Mouse (Mus musculus) midbrain, embryonic 11.5 days (tissue): ENCODE data around the gene Olfml3. TPM values are rescaled to one million over a fixed set of nuclear protein-coding genes. Genes with fewer than 3 reads are reported as not detected.

Experiments used
- ATAC-seq: fragments of 200-750 bp; cut with Nextera tagmentation; 2 replicates; pipeline ENCODE4 v1.8.0; 2017; ENCODE audit warnings: moderate TSS enrichment, moderate library complexity; ENCODE audit not compliant: low FRiP score
- DNase-seq: peaks from one replicate; pipeline ENCODE4 v3.0.0; 2015; ENCODE audit warnings: low spot score; ENCODE audit errors: missing footprints
- H3K27ac ChIP-seq: fragments of 300-500 bp; sonication (generic); 2 replicates; pipeline ENCODE4 v1.5.1; 2014; ENCODE audit warnings: low read depth, low read length
- H3K27me3 ChIP-seq: fragments of 300-500 bp; sonication (generic); 2 replicates; pipeline ENCODE4 v1.6.1; 2014; ENCODE audit warnings: mild to moderate bottlenecking, low read length, moderate library complexity, mixed read lengths; ENCODE audit not compliant: control insufficient read depth, insufficient read depth
- H3K36me3 ChIP-seq: fragments of 300-500 bp; sonication (generic); 2 replicates; pipeline ENCODE4 v1.6.1; 2014; ENCODE audit warnings: mild to moderate bottlenecking, low read length, moderate library complexity, mixed read lengths; ENCODE audit not compliant: control insufficient read depth, insufficient read depth
- H3K4me1 ChIP-seq: fragments of 300-500 bp; sonication (generic); 2 replicates; pipeline ENCODE4 v1.6.1; 2014; ENCODE audit warnings: low read length; ENCODE audit not compliant: control insufficient read depth, insufficient read depth
- H3K4me2 ChIP-seq: fragments of 300-500 bp; sonication (generic); 2 replicates; pipeline ENCODE4 v1.6.1; 2014; ENCODE audit warnings: mild to moderate bottlenecking, moderate library complexity
- H3K4me3 ChIP-seq: fragments of 300-500 bp; sonication (generic); 2 replicates; pipeline ENCODE4 v1.5.1; 2014; ENCODE audit warnings: low read depth, low read length
- H3K9ac ChIP-seq: fragments of 300-500 bp; sonication (generic); 2 replicates; pipeline ENCODE4 v1.6.1; 2014; ENCODE audit warnings: low read length
- H3K9me3 ChIP-seq: fragments of 300-500 bp; sonication (generic); 2 replicates; pipeline ENCODE4 v1.6.1; 2016; ENCODE audit warnings: low read length; ENCODE audit not compliant: control insufficient read depth
- WGBS: fragments of 180-500 bp; shearing (Covaris S2); extraction: QIAGEN DNeasy Blood & Tissue Kit; methylation state at CpG from one replicate; pipeline ENCODE4 v1.1.7; 2014; 5-methylcytosine and 5-hydroxymethylcytosine counted together
- polyA plus RNA-seq: library from polyadenylated mRNA; unstranded; fragments of >200 nt; fragmentation: Nextera tagmentation; extraction: Ambion mirVana; gene quantifications from 2 replicates; pipeline ENCODE4 v1.2.1, GENCODE M21; 2014

Olfml3 gene
- polyA plus RNA-seq, 1 experiment from 2014 or later: 8.9 TPM

- H3K9me3 ChIP-seq: no peaks in the 10 kb centered on the region
- H3K27ac ChIP-seq: peak overlapping the region; percentile 51
- 11% methylated on average over 19 of the region's 19 CpGs for WGBS
- H3K4me1 ChIP-seq: peaks cover 43% of the 10 kb centered on the region
- no peak overlapping the region for H3K4me3 ChIP-seq
- no peaks in the 10 kb centered on the region for H3K27me3 ChIP-seq
- DNase-seq (peak; percentile 95), ATAC-seq (peak; percentile 63)
- H3K4me2 ChIP-seq: peak overlapping the region; percentile 40
- no peaks in the 10 kb centered on the region for H3K36me3 ChIP-seq
- H3K9ac ChIP-seq: peak overlapping the region; percentile 51
Measured at GRCm38 (mm10) chr3:103733799-103734695, 3.8 kb downstream of the Olfml3 start.

- H3K4me2 ChIP-seq: no peak overlapping the region
- H3K4me1 ChIP-seq: peaks cover 40% of the 10 kb centered on the region
- H3K36me3 ChIP-seq: no peaks in the 10 kb centered on the region
Measured at GRCm38 (mm10) chr3:103733176-103733575, 4.6 kb downstream of the Olfml3 start.

GRCm38 (mm10) chr3:103732116-103732515, 5.7 kb downstream of the Olfml3 start:
- no peak for ATAC-seq
- peaks cover 30% of the 10 kb centered on the region for H3K4me1 ChIP-seq
- 91% methylated on average over 3 of the region's 3 CpGs for WGBS

More at GRCm38 (mm10) chr3:103733176-103733575, 4.6 kb downstream of the Olfml3 start:
- WGBS: 30% methylated on average over 2 of the region's 2 CpGs
- no peak overlapping the region for H3K27ac ChIP-seq
- no peaks in the 10 kb centered on the region for H3K9me3 ChIP-seq
- H3K9ac ChIP-seq: no peak overlapping the region
- ATAC-seq (no peak), DNase-seq (no peak)
- no peak overlapping the region for H3K4me3 ChIP-seq
- no peaks in the 10 kb centered on the region for H3K27me3 ChIP-seq

GRCm38 (mm10) chr3:103729850-103730249, 8.0 kb downstream of the Olfml3 start:
- Histone ChIP-seq H3K27ac (no peak overlapping the region), H3K9ac (no peak overlapping the region), H3K27me3 (no peaks in the 10 kb centered on the region), H3K9me3 (no peaks in the 10 kb centered on the region), H3K4me1 (peaks cover 20% of the 10 kb centered on the region), H3K4me3 (no peak overlapping the region), H3K36me3 (no peaks in the 10 kb centered on the region), H3K4me2 (no peak overlapping the region)
- DNase-seq (no peak), ATAC-seq (no peak)
- WGBS: 92% methylated on average over 9 of the region's 9 CpGs

More at GRCm38 (mm10) chr3:103732116-103732515, 5.7 kb downstream of the Olfml3 start:
- Histone ChIP-seq H3K9me3 (no peaks in the 10 kb centered on the region), H3K27ac (no peak overlapping the region), H3K4me3 (no peak overlapping the region), H3K27me3 (no peaks in the 10 kb centered on the region), H3K4me2 (no peak overlapping the region), H3K9ac (no peak overlapping the region), H3K36me3 (no peaks in the 10 kb centered on the region)
- no peak for DNase-seq

- Histone ChIP-seq H3K4me3 (no peak overlapping the region), H3K9ac (no peak overlapping the region), H3K4me2 (no peak overlapping the region), H3K27me3 (no peaks in the 10 kb centered on the region), H3K27ac (no peak overlapping the region), H3K36me3 (no peaks in the 10 kb centered on the region), H3K4me1 (peaks cover under 1% of the 10 kb centered on the region; the same call in 1 of the 2 replicates), H3K9me3 (no peaks in the 10 kb centered on the region)
- DNase-seq (no peak), ATAC-seq (no peak)
- WGBS: 73% methylated on average over 2 of the region's 2 CpGs
Measured at GRCm38 (mm10) chr3:103727813-103728326, 9.9 kb downstream of the Olfml3 start.

- no peaks in the 10 kb centered on the region for H3K27me3 ChIP-seq
- WGBS: 66% methylated on average over 3 of the region's 3 CpGs
- H3K9ac ChIP-seq: no peak overlapping the region
- no peak overlapping the region for H3K4me3 ChIP-seq
- H3K4me2 ChIP-seq: no peak overlapping the region
- no peak for ATAC-seq
- H3K4me1 ChIP-seq: no peaks in the 10 kb centered on the region
- H3K27ac ChIP-seq: no peak overlapping the region
- no peaks in the 10 kb centered on the region for H3K9me3 ChIP-seq
- no peak for DNase-seq
- no peaks in the 10 kb centered on the region for H3K36me3 ChIP-seq
Measured at GRCm38 (mm10) chr3:103726642-103727041, 11.2 kb downstream of the Olfml3 start.

GRCm38 (mm10) chr3:103724137-103724536, 13.7 kb downstream of the Olfml3 start:
- no peak overlapping the region for H3K4me2 ChIP-seq
- ATAC-seq (no peak), DNase-seq (no peak)
- H3K9ac ChIP-seq: no peak overlapping the region
- H3K36me3 ChIP-seq: no peaks in the 10 kb centered on the region
- 72% methylated on average over 3 of the region's 3 CpGs for WGBS
- H3K9me3 ChIP-seq: no peaks in the 10 kb centered on the region
- H3K27ac ChIP-seq: no peak overlapping the region
- H3K4me1 ChIP-seq: no peaks in the 10 kb centered on the region
- H3K27me3 ChIP-seq: no peaks in the 10 kb centered on the region
- H3K4me3 ChIP-seq: no peak overlapping the region

- H3K9ac ChIP-seq: no peak overlapping the region
- peak; percentile 69 for DNase-seq
- H3K4me1 ChIP-seq: peaks cover 12% of the 10 kb centered on the region
- no peaks in the 10 kb centered on the region for H3K27me3 ChIP-seq
- H3K9me3 ChIP-seq: no peaks in the 10 kb centered on the region
- H3K36me3 ChIP-seq: no peaks in the 10 kb centered on the region
- 93% methylated on average over 4 of the region's 4 CpGs for WGBS
- no peak for ATAC-seq
- H3K4me2 ChIP-seq: no peak overlapping the region
- no peak overlapping the region for H3K27ac ChIP-seq
- no peak overlapping the region for H3K4me3 ChIP-seq
Measured at GRCm38 (mm10) chr3:103718728-103719127, 19.1 kb downstream of the Olfml3 start.
